Mouse (Mus musculus) cerebellum, adult 9-11 months (tissue): ENCODE measurements around the gene Krtcap2.
A peak's percentile ranks its signal among the peaks of the same experiment; 100 is the strongest.

Source experiments
- DNase-seq: peaks from one replicate; pipeline ENCODE4 v3.0.0; 2022

Gene Krtcap2

DNA sequence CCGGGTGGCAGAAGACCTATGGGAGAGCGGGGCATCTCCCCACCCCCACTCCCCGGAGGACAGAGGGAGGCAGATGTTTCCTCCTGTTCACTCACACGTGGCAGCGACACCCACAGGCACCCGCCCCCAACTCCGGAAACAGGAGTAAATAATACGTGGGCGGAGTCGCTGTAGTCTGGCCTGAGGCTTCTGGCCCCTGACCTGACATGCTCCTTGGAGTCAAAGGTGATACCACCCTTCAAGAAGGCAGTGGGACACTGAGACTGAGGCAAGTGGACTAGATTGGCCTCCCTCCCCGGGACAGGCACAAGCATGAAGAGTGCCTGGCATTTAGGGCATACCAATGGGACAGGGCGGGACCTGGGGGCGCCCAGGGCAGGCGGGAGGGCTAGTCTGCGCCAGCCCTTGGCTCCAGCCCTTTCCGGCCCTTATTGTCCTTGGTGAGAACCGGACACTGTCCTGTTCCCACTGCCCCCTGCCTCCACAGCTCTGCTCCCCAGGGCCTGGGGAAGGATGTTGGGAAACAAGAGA is 5.7 kb downstream of the Krtcap2 start:
- DNase-seq: peak; percentile 39

DNA sequence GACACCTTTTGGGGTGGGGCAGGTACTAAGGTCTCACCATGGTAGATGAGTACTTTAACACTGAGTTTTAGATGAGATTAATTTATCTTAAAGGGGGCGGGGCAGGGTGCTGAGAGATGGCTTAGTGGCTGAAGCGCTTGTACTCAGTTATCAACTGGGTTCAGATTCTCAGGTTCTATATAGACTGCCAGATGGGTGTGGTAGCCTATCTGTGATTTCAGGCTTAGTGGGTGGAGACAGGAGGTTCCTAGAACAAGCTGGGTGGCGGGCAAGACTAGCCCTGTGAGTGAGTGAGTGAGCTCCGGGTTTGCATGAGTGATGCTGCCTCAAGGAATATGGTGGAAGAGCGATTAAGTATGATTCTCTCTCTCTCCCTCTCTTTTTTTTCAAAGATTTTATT is 9.2 kb downstream of the Krtcap2 start:
- no peak for DNase-seq

DNA sequence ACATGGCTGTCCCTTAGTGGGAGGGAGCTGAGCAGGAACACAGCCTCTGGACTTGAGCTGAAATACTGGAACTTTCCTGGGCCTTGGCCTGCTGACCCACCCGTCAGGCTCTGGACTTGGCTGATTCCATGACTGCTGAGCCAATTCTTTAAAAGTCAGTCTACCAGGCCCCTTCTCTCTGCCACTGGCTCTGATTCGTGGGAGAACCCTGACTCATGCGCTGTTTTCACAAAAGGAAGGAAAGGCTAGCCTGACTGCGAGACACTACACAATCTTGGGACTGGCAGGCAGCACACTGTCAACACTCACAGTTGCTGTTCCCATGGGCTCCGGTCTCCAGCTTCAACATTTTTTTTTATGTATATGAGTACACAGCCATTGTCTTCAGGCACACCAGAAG is 10.4 kb downstream of the Krtcap2 start:
- no peak for DNase-seq

DNA sequence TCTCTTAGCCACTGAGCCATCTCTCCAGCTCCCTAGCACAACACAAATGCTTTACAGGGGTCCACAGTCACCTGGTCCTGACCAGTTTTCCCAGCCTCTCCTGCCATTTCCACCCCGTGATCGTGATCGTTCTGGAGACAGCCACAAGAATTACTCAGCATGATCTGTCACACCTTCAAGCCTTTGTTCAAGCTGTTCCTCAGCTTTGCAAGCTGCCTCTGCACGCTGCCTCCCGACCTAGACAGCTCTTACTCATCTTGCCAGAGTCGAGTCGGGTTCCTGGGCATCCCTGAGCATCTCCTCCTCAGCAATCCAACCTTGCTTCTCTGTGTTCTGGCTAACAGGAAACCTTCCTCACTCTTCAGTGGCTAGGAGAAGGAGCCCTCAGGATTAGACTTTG is 13.3 kb downstream of the Krtcap2 start, which contains the start of gene Dpm3:
Gene Dpm3 (plus strand): TSS at position 283 of the 400 bp plus-strand sequence.
- DNase-seq: no peak

DNA sequence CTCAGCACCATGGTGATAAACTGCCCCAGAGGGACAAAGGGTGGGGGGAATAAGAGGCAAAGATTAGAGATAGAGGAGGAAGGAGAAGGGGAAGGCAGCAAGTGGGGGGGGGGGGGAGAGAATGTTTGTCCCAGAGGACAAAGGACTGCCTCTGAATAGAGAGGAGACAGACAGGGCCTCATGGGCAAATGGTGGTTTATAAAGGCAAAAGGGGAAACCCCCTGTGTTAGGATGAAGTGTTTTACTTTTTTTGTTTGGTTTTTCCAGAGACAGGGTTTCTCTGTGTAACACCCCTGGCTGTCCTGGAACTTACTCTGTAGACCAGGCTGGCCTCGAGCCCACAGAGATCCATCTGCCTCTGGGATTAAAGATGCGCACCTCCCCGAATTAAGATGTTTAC is 14.4 kb downstream of the Krtcap2 start:
- DNase-seq: no peak

DNA sequence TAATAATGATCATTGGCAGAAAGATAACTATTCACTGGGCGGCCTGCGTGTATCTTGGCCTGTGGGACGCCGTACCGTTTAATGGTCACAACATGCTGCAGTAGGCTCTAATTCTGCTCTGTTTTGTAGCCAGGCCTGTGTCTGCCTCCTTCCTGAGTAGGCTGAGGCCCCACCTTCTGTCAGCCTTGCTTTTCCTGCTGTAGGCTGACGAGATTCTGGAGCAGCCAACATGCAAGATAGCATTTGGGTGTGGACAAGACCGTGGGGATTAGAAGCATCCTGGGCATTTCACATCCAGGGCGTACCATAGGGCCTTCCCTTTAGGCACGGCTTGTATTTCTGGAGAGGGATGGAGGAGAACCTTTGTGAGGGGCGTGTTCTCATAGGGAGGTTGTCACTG is 16.7 kb downstream of the Krtcap2 start:
- DNase-seq: no peak

DNA sequence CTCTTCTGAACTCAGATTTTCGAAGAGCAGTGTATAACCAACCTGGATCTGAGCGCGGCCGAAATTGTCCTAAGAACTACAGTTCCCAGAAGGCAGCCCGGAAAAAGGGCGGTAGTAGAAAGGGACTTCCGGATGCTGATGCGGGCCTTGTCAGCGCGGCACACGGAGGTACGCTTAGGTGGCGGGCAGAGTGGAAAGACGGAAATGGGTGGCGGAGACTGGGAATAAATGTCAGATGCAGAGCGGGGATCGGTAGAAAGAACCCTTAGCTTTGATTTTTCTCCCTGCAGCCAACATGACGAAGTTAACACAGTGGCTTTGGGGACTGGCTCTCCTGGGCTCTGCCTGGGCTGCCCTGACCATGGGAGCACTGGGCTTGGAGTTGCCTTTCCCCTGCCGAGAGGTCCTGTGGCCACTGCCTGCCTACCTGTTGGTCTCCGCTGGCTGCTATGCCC is 20.7 kb downstream of the Krtcap2 start:
- DNase-seq: peak; percentile 83

DNA sequence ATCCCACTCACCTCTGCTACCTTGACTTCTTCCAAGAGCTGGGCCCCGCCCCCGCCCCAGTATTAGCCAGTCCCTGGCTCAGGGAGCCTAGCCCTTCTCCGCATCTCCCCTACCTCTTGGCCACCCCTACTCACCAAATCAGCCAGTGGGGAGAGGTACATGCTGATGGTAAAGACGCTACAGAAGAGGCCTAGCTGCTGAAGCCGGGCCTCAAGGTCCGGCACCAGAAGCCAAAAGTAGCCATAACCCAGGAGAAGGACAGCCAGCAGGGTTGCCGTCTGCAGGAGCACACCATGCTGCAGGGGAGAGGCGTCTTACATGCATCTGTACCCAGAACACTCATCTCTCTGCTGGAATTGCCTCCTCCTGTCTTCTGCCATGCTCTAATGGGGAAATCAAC is 23.1 kb downstream of the Krtcap2 start:
- peak; percentile 44 for DNase-seq

DNA sequence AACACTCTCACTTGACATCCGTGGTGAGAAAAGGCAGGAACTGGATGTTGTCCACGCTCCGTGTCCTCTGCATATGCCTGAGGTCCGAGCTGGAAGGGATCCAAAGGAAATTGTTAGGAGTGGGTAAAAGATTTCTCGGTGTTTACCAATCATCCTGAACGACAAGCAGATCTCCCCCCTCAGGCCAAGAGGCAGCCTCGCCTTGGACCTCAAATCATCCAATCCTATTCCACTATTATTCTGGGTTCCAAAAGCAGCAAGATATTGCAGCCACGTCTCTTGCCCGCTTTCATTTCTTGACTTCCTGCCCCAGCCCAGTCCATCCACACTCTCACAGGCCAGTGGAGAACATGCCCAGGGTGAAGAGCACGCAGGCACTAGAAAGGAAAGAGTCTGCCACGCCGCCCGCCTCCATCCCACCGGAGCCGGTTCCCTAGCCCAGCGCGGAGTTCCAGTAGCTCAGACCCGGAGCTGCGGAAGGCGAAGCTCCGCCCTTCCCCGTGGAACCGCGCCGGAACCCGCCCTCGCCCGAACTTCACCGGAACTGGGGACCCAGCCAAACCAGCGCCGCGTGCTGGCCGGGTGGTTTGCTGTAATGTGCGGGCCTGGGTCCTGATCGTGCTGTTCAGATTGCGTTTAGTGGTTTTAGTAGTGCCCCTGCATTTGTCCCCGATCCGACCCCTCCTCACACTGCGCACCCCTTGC is 24.4 kb downstream of the Krtcap2 start, which contains the start of gene Slc50a1:
Gene Slc50a1 (minus strand): TSS at position 520 of the 705 bp plus-strand sequence.
- DNase-seq: peak; percentile 86

DNA sequence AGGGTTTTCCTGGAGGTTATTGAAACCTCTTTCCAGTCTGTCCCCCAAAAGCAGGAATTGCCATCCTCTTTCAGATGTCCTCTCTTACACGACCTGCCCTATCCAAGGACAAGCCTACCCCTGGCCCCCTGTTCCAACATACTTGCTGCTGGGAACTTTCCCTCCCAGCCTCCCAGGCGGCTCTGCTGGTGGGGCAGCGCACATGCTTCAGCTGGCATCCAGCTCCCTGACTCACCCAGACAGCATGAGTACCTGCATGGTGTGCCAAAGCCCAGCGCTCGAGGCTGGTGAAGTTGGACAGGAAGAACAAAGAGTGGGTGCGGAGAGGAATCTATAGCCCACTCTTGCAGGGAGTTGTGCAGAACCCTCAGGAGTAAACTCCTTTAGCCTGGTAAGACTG is 25.1 kb downstream of the Krtcap2 start:
- peak; percentile 73 for DNase-seq

DNA sequence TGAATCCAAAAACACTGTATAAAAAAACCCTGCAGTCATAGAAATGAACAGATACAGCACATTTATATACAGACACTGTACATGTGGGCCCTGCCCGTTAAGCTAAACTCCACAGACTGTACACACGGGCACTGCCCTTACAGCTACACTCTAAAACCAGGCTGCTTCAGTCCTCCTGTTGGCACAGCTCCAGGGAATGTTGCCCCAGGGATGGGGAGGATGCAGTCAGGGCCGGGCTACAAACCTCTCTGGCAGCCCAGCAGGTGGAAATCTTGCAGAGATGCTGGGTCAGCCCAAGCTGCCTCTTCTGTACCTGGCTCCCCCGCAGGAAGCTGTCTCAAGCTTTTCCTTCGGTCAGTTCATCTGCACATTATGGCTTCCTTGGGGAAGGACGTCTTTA is 26.0 kb downstream of the Krtcap2 start:
- peak; percentile 70 for DNase-seq

DNA sequence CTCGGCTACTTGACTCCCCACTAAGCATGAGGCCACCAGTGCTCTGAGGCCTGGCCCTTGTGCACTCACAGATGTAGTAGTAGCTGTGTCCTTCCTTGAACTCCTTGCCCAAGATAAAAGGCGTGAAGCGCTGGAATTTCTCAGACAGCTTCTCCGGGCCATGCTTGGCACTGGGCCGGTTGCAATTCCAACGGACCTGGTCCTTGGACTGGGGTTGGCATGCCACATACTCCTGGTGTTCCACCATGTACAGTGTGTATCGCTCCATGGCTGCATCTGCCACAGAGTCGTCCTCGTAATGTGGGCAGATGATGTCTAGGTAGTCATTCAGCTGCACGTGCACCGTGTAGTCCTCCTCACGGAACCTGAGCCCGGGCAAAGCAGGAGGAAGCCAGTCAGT is 30.3 kb downstream of the Krtcap2 start:
- no peak for DNase-seq

DNA sequence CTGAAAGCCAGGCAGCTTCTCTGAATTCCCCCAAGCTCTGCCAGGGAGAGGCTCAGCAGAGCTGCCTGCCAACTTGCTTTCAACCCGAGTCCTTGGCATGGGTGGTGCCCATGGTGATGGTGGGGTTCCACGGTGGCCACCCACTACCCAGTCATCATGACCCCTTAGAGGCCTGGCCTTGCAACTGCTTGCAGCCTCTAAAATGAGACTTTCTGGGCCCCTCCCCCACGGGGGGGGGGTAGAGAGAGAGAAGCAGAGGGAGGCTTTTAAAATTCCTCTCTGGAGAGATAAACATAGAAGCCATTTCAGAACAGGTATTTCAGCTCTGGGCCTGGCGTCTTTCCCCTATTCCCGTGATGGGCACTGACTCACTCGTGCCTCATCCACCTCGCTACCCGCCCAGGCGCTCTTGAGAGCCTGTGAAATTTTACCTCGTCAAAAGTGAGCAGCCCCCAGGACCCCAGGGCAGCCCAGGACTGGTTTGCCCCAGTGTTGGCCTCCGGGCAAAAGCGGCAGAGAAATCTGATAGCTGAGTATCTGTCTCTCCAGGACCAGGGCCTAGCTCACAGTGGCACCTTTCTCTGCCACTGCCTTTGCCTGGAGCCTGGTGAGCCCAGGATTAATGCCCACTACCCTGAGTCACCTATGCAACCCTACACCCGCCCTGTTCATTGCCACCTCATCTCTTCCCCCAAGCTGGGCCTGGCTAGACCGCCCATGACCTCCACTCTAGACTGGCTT is 31.7 kb downstream of the Krtcap2 start:
- DNase-seq: peak; percentile 62

DNA sequence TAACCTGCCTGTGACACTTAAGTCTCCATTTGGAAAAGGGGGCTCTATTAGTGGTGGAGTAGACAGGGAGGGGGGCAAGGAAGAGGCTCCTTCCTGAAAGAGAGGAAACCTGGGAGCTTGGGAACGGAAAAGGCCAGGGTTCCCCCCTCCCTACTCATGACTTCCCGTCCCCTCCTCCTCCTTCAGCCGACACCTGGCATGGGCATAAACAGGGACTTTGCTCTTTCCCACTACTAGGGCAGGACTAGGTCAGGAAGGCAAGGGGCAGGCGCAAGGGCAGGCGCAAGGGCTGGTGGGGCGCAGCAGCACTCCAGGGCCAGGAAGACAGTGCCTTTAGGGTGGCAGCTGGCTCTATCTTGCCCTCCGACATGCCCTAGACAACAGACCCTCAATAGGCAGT is 32.3 kb downstream of the Krtcap2 start:
- peak; percentile 59 for DNase-seq

DNA sequence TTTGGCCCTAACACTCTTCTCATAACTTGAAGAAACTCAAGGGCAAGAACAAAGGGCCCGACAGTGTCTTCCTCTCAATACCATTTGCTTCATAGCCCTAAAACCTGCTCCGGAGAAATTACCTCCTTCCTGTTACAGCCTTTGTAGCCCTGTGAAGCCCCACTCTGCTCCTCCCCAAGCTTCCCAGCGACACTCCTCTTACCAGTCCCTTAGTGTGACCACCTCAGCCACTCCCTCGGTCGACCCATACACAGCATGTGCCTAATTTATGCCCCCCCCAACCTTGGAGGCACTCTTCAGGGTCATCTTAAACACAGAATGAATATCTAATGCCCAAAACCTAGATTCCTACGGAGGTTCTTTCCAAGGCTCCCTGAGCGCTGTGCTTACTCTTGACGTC is 32.9 kb downstream of the Krtcap2 start:
- DNase-seq: no peak

DNA sequence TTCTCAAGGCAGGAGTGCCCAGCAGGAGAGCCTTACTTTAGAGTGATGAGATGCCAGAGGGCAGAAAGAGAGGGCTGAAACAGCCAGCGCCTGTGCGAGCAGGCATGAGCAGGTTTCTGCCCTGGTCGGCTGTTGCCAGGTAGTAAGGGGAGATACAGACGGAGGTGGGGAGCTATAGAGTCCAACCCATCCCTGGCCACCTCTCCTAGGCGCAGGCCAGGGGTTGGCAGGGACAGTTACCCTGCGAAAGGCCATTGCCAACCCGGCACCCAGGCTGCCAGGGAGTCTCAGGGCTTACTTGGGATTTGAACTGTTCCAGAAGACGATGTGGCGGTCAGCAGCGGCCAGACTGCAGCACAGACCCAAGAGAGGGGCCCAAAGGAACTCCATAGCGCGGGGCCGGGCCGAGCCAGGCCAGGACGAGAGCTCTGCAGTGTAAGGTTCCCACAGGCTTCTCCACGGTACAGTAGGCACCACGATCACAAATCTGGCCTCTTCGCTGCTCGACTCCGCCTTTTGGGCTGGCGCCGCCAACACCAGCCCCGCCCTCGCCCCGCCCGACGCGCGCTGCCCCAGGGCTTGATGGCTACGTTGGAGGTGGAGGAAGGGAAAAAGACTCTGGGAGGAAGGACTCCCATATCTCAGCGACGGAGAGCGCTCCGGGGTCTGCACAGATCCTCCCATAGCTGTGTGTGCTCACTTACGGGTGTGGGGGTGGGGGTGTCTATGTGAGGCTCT is 33.6 kb downstream of the Krtcap2 start:
- peak; percentile 90 for DNase-seq

DNA sequence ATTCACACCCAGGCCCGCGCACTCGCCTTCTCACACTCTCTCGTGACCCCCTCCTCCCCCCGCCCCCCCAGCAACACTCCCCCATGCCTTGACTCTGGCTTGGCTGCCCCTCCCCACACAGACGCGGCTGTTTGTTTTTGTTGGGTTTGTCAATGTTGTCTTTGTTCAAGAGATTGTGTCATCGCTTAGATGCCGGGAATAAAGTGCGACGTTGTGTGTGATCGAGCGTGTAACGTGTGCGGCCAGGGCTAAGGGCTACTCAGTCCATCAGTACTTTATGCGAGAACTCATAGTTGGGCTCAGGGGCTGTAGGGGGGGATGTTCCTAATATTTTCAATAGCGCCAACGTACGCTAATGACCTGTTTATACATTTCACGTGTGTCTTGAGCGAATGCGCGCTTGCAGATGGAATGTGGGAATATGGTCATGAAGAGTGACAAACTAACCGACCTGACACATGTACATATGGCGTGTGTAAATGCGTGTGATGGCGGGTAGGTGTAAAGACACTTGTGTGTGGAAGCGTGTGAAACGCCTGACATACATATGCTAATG is 34.4 kb downstream of the Krtcap2 start:
- no peak for DNase-seq

DNA sequence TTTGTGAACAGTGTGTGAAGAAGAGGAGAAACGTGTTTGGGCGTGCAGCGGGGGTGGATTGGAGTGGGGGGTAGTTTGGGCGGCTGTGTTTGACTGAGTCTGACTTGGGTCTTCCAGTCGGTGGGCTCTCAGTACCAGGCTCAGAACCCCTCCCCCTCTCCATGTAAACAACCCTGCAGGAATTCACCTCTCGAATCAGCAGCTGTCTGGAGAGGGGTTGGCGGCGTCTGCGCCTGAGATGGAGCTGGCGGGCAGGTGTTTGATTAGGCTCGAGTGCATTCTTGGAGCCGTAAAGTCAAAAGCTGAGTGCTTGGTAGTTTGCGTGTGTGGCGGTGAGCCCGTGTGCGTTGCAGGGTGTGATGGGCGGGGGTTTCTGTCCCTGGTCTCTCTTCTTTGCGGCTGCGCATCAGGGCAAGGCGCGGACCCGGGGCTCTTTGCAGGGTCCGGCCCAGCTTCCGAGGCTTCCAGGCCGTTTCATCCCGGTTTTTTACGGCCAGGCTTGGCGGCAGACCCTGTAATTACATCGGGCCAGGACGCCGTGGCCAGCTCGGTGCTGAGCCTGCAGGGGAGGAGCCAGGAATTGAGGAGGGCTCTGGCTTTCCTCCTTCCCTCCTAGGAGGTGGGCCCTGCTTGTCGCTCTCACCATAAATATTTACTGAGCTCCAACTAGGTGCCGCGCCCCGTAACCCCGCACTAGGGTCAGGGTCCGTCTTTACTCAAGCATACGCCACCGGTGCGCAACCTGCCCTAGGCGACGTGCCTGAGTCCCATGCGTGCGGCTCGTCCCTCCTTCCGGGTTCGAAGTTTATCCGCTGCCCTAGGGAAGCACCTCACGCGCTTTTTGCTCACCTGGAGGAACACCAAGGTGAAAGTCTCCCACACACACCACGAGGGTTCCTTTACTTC is 35.1 kb downstream of the Krtcap2 start, which contains the start of gene Efna1:
Gene Efna1 (minus strand): TSS at position 537 of the 906 bp plus-strand sequence.
- DNase-seq: peak; percentile 72

DNA sequence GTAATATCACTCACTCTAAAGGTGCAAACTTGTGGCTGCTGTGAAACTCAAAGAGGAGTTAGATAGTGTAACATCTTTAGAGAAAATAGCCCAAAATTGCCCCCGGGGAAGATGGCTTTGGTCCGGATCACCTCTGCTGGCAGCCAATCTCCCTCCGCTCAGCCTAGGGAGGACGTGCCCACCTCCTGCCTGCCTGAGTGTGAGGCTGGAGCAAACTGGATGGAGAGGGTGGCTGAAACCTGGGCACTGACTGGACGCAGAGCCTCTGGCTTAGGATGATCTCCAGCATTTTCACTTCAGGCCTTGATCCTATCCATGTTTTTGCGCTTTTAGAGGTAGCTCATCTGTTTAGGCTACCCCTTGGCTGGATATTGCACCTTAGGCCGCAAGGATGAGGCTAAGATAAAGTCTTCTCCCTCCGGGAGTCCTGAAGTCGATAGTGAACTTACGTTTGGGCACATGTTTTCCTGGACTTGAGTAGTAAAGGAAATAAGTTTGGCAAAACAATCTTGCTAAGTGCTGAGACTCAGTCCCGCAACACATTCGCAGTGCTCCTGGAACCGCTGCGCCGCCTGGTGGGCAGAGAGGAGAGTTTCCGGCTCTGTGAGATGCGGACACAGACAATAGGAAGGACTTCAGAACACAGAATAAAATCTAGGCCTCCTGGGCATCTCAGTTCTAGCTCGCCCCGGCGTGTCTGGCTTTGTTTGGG is 36.0 kb downstream of the Krtcap2 start:
- DNase-seq: peak; percentile 83

DNA sequence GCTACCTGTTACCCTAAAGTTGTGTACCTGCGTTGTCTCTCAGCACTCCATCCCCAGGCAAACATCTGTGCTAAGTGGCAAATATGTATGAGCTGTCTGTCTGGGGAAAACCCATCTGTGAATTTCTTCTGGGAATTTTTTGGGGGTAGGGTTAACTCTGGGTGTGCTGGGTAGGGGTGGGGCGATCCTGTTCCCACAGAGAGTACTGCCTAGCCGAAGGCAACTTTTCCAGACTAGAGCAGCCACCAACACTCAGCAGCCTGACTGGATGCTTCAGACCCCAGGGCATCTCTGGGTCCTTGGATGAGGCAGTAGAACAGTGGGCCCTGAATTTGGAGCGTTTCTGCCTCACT is 36.5 kb downstream of the Krtcap2 start:
- DNase-seq: no peak

DNA sequence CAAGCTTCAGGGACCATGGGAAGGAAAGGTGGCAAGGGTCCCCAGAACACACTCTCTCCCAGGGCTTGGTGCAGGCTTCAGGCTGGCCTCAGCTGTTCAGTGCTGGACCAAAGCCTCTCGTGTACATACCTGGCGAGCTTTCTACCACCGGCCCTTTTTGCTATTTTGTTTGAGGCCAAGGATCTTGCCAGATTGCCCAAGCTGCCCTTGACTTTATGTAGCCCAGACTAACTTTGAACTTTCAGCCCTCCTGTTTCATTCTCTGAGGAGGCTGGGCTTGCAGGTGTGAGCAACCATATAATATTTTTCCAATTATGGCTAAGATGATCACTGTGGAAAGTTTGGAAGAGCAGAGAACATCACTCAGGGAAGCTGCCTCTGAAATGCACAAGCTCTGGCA is 38.5 kb downstream of the Krtcap2 start:
- no peak for DNase-seq
